Mouse (Mus musculus) macrophage (primary cell): Measurements from ENCODE around the gene Gm20721. TPM values are rescaled to one million over a fixed set of nuclear protein-coding genes. Genes with fewer than 3 reads are reported as not detected.

ENCODE experiments used
- H3K27ac ChIP-seq: fragments of 350-480 bp; formaldehyde crosslinking; 2 replicates; pipeline ENCODE4 v1.9.0; 2021
- H3K36me3 ChIP-seq: fragments of 350-480 bp; formaldehyde crosslinking; 2 replicates; pipeline ENCODE4 v1.9.0; 2021; ENCODE audit errors: inconsistent target
- H3K4me3 ChIP-seq: fragments of 350-480 bp; formaldehyde crosslinking; 2 replicates; pipeline ENCODE4 v1.9.0; 2021; ENCODE audit errors: inconsistent target
- H3K79me2 ChIP-seq: fragments of 350-480 bp; formaldehyde crosslinking; 2 replicates; pipeline ENCODE4 v1.9.0; 2021; ENCODE audit errors: inconsistent target
- WGBS: methylation state at CpG from one replicate; pipeline ENCODE4 v1.1.7; 2026; ENCODE audit warnings: inconsistent platforms; ENCODE audit not compliant: missing documents; 5-methylcytosine and 5-hydroxymethylcytosine counted together
- polyA plus RNA-seq: library from polyadenylated mRNA; stranded (reverse); fragments of 250-400 nt; gene quantifications from 3 replicates; pipeline ENCODE4 v1.2.4, GENCODE M21; 2018; ENCODE audit warnings: inconsistent platforms

The Gm20721 gene
- polyA plus RNA-seq, 1 experiment from 2014 or later, result 12.4 TPM

GRCm38 (mm10) chr2:174297086-174297571, 49.4 kb downstream of the Gm20721 start:
- no peak overlapping the region for H3K4me3 ChIP-seq
- WGBS, result 55% methylated on average over 17 of the region's 29 CpGs
- H3K36me3 ChIP-seq, result no peaks in the 10 kb centered on the region
- no peak overlapping the region for H3K27ac ChIP-seq
- peaks cover 5% of the 10 kb centered on the region; the same call in 1 of the 2 replicates for H3K79me2 ChIP-seq

- H3K27ac ChIP-seq, result no peak overlapping the region
- peaks cover 5% of the 10 kb centered on the region; the same call in 1 of the 2 replicates for H3K79me2 ChIP-seq
- no peaks in the 10 kb centered on the region for H3K36me3 ChIP-seq
- peak overlapping the region; percentile 32; the same call in 1 of the 2 replicates for H3K4me3 ChIP-seq
- WGBS, result 42% methylated on average over 29 of the region's 29 CpGs
Measured at GRCm38 (mm10) chr2:174295900-174296465, 50.5 kb downstream of the Gm20721 start.

DNA sequence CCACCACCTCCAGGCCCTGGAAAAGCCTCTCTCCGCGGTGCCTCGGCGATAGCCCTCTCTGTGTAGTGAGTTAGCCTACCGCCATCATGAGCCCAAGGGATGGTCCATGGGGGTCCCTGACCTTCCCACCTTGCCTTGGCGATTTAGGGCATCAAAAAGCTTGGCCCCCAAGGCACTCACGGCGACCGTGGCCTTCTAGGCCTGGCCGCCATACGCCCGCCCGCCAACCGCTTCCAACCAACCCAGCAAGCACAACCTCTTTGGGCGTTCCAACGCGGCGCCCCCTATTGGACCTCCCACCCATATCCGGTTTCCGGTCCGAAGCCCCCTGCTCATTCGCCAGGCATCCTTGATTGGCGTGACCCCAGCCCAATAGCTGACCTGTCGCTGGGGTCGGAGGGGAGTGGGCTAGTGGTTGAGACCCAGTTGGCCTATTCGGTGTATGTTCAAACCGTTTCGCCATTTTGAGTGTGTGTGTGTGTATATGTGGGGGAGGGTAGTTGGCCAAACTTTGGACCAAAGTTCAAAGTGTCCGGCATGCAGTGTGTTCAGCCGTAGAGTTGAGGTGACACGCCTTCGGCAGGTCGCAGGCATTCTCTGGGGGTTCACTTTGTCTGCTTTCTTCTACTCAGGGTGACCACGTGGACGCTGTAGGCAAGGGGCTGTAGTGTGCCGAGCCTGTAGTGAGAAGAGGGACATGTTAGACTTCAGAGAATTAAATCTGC, 51.2 kb downstream of the Gm20721 start:
- 37% methylated on average over 32 of the region's 36 CpGs for WGBS
- peak overlapping the region; percentile 32 for H3K4me3 ChIP-seq
- no peaks in the 10 kb centered on the region for H3K36me3 ChIP-seq
- H3K79me2 ChIP-seq, result peaks cover 5% of the 10 kb centered on the region; the same call in 1 of the 2 replicates
- no peak overlapping the region for H3K27ac ChIP-seq

DNA sequence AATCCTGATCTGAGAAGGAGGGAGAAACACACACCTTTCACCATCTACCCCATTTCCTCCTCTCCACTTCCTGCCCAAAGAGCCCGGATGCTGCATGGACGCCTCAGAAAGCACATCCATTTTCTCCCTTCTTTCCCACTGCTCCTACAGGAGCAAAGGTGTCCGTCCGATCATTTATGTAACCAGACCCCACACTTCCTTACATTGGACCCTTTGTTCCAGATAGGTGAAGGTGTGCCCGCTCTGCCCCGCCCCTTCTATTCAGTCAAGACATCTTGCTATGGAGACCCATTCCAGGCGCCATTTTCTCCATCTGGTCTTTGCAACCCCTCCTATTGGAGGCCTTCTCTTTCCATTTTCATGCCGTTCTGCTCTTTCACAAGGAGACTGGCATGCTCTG, 52.1 kb downstream of the Gm20721 start:
- peak overlapping the region; percentile 32 for H3K4me3 ChIP-seq
- H3K36me3 ChIP-seq, result no peaks in the 10 kb centered on the region
- H3K27ac ChIP-seq, result no peak overlapping the region
- WGBS, result 61% methylated on average over 8 of the region's 8 CpGs
- H3K79me2 ChIP-seq, result peaks cover 5% of the 10 kb centered on the region; the same call in 1 of the 2 replicates

DNA sequence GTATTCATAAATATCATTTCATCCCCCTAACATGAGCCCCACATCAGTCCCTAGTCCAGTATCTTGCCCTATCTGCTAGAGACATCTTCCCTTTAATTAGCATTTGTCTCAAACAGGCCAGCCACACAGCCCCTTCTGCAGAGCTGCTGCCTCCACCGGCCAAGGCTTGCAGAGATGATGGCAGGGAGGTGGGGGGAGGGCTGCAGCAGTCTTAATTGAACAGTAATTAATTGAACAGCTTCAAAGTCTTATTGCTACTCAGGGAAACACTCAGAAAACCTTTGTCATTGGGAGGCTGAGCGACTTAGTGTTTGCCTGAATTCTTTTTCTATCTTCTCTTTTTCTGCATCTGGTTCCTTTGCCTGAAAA, 54.9 kb downstream of the Gm20721 start:
- no peak overlapping the region for H3K4me3 ChIP-seq
- peaks cover 5% of the 10 kb centered on the region; the same call in 1 of the 2 replicates for H3K79me2 ChIP-seq
- 79% methylated on average over 2 of the region's 2 CpGs for WGBS
- no peak overlapping the region for H3K27ac ChIP-seq
- no peaks in the 10 kb centered on the region for H3K36me3 ChIP-seq

- Histone ChIP-seq H3K36me3 (no peaks in the 10 kb centered on the region), H3K79me2 (peaks cover 5% of the 10 kb centered on the region; the same call in 1 of the 2 replicates), H3K4me3 (no peak overlapping the region), H3K27ac (no peak overlapping the region)
- WGBS, result 83% methylated on average over 8 of the region's 8 CpGs
Measured at GRCm38 (mm10) chr2:174291029-174291661, 55.4 kb downstream of the Gm20721 start.

- Histone ChIP-seq H3K79me2 (peaks cover 5% of the 10 kb centered on the region; the same call in 1 of the 2 replicates), H3K27ac (no peak overlapping the region), H3K4me3 (no peak overlapping the region), H3K36me3 (no peaks in the 10 kb centered on the region)
- WGBS, result 62% methylated on average over 12 of the region's 12 CpGs
Measured at GRCm38 (mm10) chr2:174288673-174289430, 57.7 kb downstream of the Gm20721 start.

GRCm38 (mm10) chr2:174287921-174288320, 58.6 kb downstream of the Gm20721 start:
- Histone ChIP-seq H3K4me3 (no peak overlapping the region), H3K79me2 (peaks cover 5% of the 10 kb centered on the region; the same call in 1 of the 2 replicates), H3K36me3 (no peaks in the 10 kb centered on the region), H3K27ac (no peak overlapping the region)
- WGBS, result 61% methylated on average over 7 of the region's 7 CpGs

- no peaks in the 10 kb centered on the region for H3K36me3 ChIP-seq
- H3K4me3 ChIP-seq, result no peak overlapping the region
- 30% methylated on average over 33 of the region's 34 CpGs for WGBS
- H3K79me2 ChIP-seq, result no peaks in the 10 kb centered on the region
- H3K27ac ChIP-seq, result no peak overlapping the region
Measured at GRCm38 (mm10) chr2:174285921-174286470, 60.5 kb downstream of the Gm20721 start.

- no peak overlapping the region for H3K27ac ChIP-seq
- H3K4me3 ChIP-seq, result no peak overlapping the region
- 42% methylated on average over 58 of the region's 58 CpGs for WGBS
- H3K36me3 ChIP-seq, result no peaks in the 10 kb centered on the region
- H3K79me2 ChIP-seq, result no peaks in the 10 kb centered on the region
Measured at GRCm38 (mm10) chr2:174284807-174285457, 61.6 kb downstream of the Gm20721 start.

GRCm38 (mm10) chr2:174284011-174284410, 62.5 kb downstream of the Gm20721 start, which contains the start of gene Gnas:
Gnas (plus strand) TSS chr2:174284320.
- Histone ChIP-seq H3K4me3 (no peak within 1 kb of the TSS), H3K79me2 (no peaks in the 10 kb centered on the region), H3K27ac (no peak within 1 kb of the TSS), H3K36me3 (no peaks in the 10 kb centered on the region)
- WGBS, result 72% methylated on average over 18 of the region's 19 CpGs

GRCm38 (mm10) chr2:174283341-174283740, 63.2 kb downstream of the Gm20721 start:
- Histone ChIP-seq H3K79me2 (no peaks in the 10 kb centered on the region), H3K27ac (no peak overlapping the region), H3K36me3 (no peaks in the 10 kb centered on the region), H3K4me3 (no peak overlapping the region)
- 54% methylated on average over 11 of the region's 11 CpGs for WGBS
